Mouse (Mus musculus) hindbrain, embryonic 14.5 days (tissue): ENCODE measurements around the gene Abhd14b. TPM values are rescaled to one million over a fixed set of nuclear protein-coding genes. Genes with fewer than 3 reads are reported as not detected.
"Not testable (repeated sequence)": the region's sequence is repeated elsewhere in the genome, so short reads cannot be mapped to it uniquely, and the experiment has no call there.

ENCODE experiments used
- ATAC-seq: fragments of 200-750 bp; cut with Nextera tagmentation; 2 replicates; pipeline ENCODE4 v1.8.0; 2017; ENCODE audit warnings: moderate number of reproducible peaks, mild to moderate bottlenecking, moderate TSS enrichment, moderate library complexity; ENCODE audit not compliant: low FRiP score
- DNase-seq: peaks from one replicate; pipeline ENCODE4 v3.0.0-alpha.2; 2015; ENCODE audit warnings: low spot score
- H3K27ac ChIP-seq: fragments of 300-500 bp; sonication (generic); 2 replicates; pipeline ENCODE4 v1.5.1; 2014; ENCODE audit warnings: mild to moderate bottlenecking, moderate library complexity
- H3K27me3 ChIP-seq: fragments of 300-500 bp; sonication (generic); 2 replicates; pipeline ENCODE4 v1.6.1; 2014; ENCODE audit warnings: mild to moderate bottlenecking, low read length, mixed read lengths; ENCODE audit not compliant: control insufficient read depth, insufficient read depth
- H3K36me3 ChIP-seq: fragments of 300-500 bp; sonication (generic); replicated peaks from 2 replicates; pipeline ENCODE4 v1.6.1; 2014; ENCODE audit not compliant: control insufficient read depth, insufficient read depth
- H3K4me1 ChIP-seq: fragments of 300-500 bp; sonication (generic); replicated peaks from 2 replicates; pipeline ENCODE4 v1.6.1; 2014; ENCODE audit warnings: antibody characterized with exemption, low read length, mixed read lengths; ENCODE audit not compliant: control insufficient read depth, insufficient read depth
- H3K4me2 ChIP-seq: fragments of 300-500 bp; sonication (generic); replicated peaks from 2 replicates; pipeline ENCODE4 v1.6.1; 2014; ENCODE audit warnings: mild to moderate bottlenecking, moderate library complexity
- H3K4me3 ChIP-seq: fragments of 300-500 bp; sonication (generic); replicated peaks from 2 replicates; pipeline ENCODE4 v1.5.1; 2014; ENCODE audit warnings: mild to moderate bottlenecking, low read length
- H3K9ac ChIP-seq: fragments of 300-500 bp; sonication (generic); 2 replicates; pipeline ENCODE4 v1.6.1; 2014
- H3K9me3 ChIP-seq: fragments of 300-500 bp; sonication (generic); 2 replicates; pipeline ENCODE4 v1.6.1; 2016; ENCODE audit warnings: low read length; ENCODE audit not compliant: control insufficient read depth
- WGBS: fragments of 180-500 bp; shearing (Covaris S2); extraction: QIAGEN DNeasy Blood & Tissue Kit; methylation state at CpG from one replicate; pipeline ENCODE4 v1.1.7; 2014; 5-methylcytosine and 5-hydroxymethylcytosine counted together
- polyA plus RNA-seq: library from polyadenylated mRNA; unstranded; fragments of >200 nt; fragmentation: Nextera tagmentation; extraction: Ambion mirVana; gene quantifications from 2 replicates; pipeline ENCODE4 v1.2.1, GENCODE M21; 2014

Gene Abhd14b
- polyA plus RNA-seq, 1 experiment from 2014 or later, result 8.2 TPM

DNA sequence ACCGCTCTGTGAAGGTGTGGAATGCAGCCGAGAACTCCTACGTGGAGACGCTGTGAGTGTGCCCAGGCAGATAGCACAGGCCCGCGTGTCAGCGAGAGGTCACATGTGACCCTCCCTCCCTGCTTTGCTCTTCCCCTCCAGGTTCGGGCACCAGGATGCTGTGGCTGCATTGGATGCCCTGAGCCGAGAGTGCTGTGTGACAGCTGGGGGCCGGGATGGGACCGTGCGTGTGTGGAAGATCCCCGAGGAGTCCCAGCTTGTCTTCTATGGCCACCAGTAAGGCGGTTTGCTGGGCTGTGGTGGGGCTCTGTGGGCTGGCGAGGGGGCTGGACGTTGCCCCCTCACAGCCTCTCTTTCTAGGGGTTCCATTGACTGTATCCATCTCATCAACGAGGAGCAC, 36.3 kb downstream of the Abhd14b start:
- Histone ChIP-seq H3K4me1 (peaks cover under 1% of the 10 kb centered on the region; the same call in 1 of the 2 replicates), H3K27ac (no peak overlapping the region), H3K4me2 (no peak overlapping the region), H3K36me3 (peaks cover 51% of the 10 kb centered on the region), H3K9ac (no peak overlapping the region), H3K4me3 (no peak overlapping the region), H3K9me3 (no peaks in the 10 kb centered on the region), H3K27me3 (no peaks in the 10 kb centered on the region)
- ATAC-seq (no peak), DNase-seq (no peak)
- WGBS, result 94% methylated on average over 17 of the region's 17 CpGs

DNA sequence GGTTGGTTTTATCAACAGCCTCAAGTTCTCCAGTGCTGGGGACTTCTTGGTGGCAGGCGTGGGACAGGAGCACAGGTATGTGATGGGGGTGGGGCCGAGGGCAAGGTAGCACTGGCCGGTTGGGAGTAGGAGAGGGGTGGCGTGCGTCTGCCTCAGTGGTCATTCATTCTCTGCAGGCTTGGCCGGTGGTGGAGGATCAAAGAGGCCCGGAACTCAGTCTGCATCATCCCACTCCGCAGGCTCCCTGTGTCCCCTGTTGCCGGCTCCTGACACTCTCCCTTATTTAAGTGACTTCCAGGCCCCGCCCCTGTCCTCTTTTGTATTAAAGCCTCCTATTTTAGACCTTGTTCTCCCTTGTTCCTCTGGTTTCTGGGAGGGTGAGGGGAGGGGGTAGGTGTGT, 37.8 kb downstream of the Abhd14b start:
- 80% methylated on average over 10 of the region's 10 CpGs for WGBS
- H3K4me2 ChIP-seq, result no peak overlapping the region
- H3K36me3 ChIP-seq, result peaks cover 51% of the 10 kb centered on the region
- no peaks in the 10 kb centered on the region for H3K9me3 ChIP-seq
- H3K9ac ChIP-seq, result no peak overlapping the region
- DNase-seq (no peak), ATAC-seq (no peak)
- no peak overlapping the region for H3K4me3 ChIP-seq
- H3K27ac ChIP-seq, result no peak overlapping the region
- no peaks in the 10 kb centered on the region for H3K4me1 ChIP-seq
- no peaks in the 10 kb centered on the region for H3K27me3 ChIP-seq

DNA sequence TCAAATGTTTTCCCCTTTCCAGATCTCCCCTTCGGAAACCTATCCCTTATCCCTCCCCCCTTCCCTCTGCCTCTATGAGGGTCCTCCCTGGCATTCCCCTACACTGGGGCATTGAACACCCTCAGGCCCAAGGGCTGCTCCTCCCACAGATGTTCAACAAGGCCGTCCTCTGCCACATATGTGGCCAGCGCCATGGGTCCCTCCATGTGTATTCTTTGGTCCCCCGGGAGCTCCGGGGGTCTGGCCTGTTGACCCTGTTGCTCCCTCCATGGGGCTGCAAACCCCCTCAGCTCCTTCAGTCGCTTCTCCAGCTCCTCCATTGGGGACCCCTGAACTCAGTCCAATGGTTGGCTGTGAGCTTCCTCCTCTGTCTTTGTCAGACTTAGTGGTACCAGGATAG, 40.3 kb downstream of the Abhd14b start:
- not testable (repeated sequence) for H3K4me3 ChIP-seq

DNA sequence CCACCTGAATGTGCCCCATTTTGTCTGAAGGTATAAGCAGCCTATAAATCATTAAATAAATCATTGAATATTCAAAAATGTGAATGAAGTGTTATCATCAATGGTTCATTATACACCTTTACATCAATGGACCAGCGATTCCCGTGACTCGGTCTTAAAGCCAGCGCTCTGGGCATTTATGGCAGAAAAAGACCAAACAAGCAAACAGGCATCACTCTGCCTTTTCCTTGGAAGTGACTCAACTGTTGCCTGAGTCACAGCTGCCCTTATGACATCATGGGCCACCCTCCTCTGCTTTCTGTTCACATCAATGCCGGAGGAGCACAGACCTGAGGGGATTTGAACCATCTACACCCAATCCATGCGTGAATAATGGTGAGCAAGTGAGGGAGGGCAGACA, 52.4 kb downstream of the Abhd14b start, which contains the start of gene Iqcf1:
Gene Iqcf1, plus strand, starts transcription at position 301 of the 400 bp plus-strand sequence.
- ATAC-seq (no peak), DNase-seq (no peak)
- Histone ChIP-seq H3K27me3 (no peaks in the 10 kb centered on the region), H3K36me3 (no peaks in the 10 kb centered on the region), H3K4me2 (no peak within 1 kb of the TSS), H3K27ac (no peak within 1 kb of the TSS), H3K4me3 (no peak within 1 kb of the TSS), H3K9me3 (no peaks in the 10 kb centered on the region), H3K4me1 (no peaks in the 10 kb centered on the region), H3K9ac (no peak within 1 kb of the TSS)
- WGBS, result 93% methylated on average over 6 of the region's 6 CpGs

More for the DNA sequence above, 40.3 kb downstream of the Abhd14b start:
- not testable (repeated sequence) for H3K4me2 ChIP-seq, DNase-seq, H3K27me3 ChIP-seq, H3K4me1 ChIP-seq, ATAC-seq, H3K9me3 ChIP-seq, H3K9ac ChIP-seq, H3K27ac ChIP-seq
- peaks cover 37% of the 10 kb centered on the region for H3K36me3 ChIP-seq
- 86% methylated on average over 6 of the region's 6 CpGs for WGBS

DNA sequence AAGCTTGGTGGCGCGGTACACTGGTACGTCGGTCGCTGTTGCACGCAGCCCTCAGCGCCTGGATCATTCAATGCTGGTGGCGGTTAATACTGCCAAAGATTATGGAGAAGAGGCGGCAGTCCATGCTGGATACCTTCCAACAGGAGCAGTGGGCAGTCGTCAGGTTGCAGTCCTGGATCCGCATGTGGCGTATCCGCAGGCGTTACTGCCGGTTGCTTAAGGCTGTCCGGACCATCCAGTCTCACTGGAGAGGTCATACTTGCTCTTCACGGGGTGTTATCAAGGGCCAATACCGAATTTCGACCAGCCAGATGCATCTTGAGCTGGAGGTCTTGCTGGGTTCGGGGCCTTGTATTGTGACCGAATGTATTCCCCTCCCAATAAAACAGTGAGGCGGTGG, 54.6 kb downstream of the Abhd14b start:
- Histone ChIP-seq H3K4me3 (no peak overlapping the region), H3K27ac (no peak overlapping the region), H3K4me2 (no peak overlapping the region), H3K36me3 (no peaks in the 10 kb centered on the region), H3K9me3 (no peaks in the 10 kb centered on the region), H3K4me1 (no peaks in the 10 kb centered on the region), H3K9ac (no peak overlapping the region), H3K27me3 (no peaks in the 10 kb centered on the region)
- ATAC-seq (no peak), DNase-seq (no peak)
- WGBS, result 89% methylated on average over 22 of the region's 22 CpGs

Other genes starting within 250 kb of the Abhd14b start
- gene Ppm1m, start 247.7 kb upstream of the Abhd14b start, polyA plus RNA-seq, result 13.0 and 13.4 TPM in 2 replicates
- gene Twf2, start 244.4 kb upstream of the Abhd14b start, polyA plus RNA-seq, result 49.6 and 52.9 TPM in 2 replicates
- gene Tlr9, start 224.9 kb upstream of the Abhd14b start, polyA plus RNA-seq, result 0.12 TPM in 1 of 2 replicates, not detected in the other
- 99.0 and 99.7 TPM in 2 replicates for gene Alas1, start 198.8 kb upstream of the Abhd14b start, polyA plus RNA-seq
- 6.3 and 7.3 TPM in 2 replicates for gene Poc1a, start 166.4 kb upstream of the Abhd14b start, polyA plus RNA-seq
- 17.9 and 19.3 TPM in 2 replicates for gene Dusp7, start 78.8 kb upstream of the Abhd14b start, polyA plus RNA-seq
- gene Rpl29, start 18.0 kb upstream of the Abhd14b start, polyA plus RNA-seq, result 650 and 781 TPM in 2 replicates
- gene Acy1, start 9.1 kb upstream of the Abhd14b start, polyA plus RNA-seq, result 22.4 and 23.5 TPM in 2 replicates
- gene Abhd14a, start 219 bp downstream of the Abhd14b start, polyA plus RNA-seq, result 57.7 and 69.8 TPM in 2 replicates
- gene Pcbp4, start 5.8 kb downstream of the Abhd14b start, polyA plus RNA-seq, result 183 and 186 TPM in 2 replicates
- 0.87 and 1.0 TPM in 2 replicates for gene Gpr62, start 18.5 kb downstream of the Abhd14b start, polyA plus RNA-seq
- 34.5 and 35.7 TPM in 2 replicates for gene Rrp9, start 28.5 kb downstream of the Abhd14b start, polyA plus RNA-seq
- gene Parp3, start 29.5 kb downstream of the Abhd14b start, polyA plus RNA-seq, result 0.52 and 0.91 TPM in 2 replicates
- gene Iqcf1, start 52.5 kb downstream of the Abhd14b start, polyA plus RNA-seq, result not detected in 2 replicates
- gene Iqcf5, start 67.1 kb downstream of the Abhd14b start, polyA plus RNA-seq, result not detected in 2 replicates
- not detected in 2 replicates for gene Iqcf3, start 114.2 kb downstream of the Abhd14b start, polyA plus RNA-seq
- not detected in 2 replicates for gene Iqcf4, start 123.5 kb downstream of the Abhd14b start, polyA plus RNA-seq
- gene Iqcf6, start 179.1 kb downstream of the Abhd14b start, polyA plus RNA-seq, result not detected in 2 replicates
- gene Grm2, start 208.6 kb downstream of the Abhd14b start, polyA plus RNA-seq, result 8.3 and 9.0 TPM in 2 replicates
- 65.7 and 77.9 TPM in 2 replicates for gene Tex264, start 238.5 kb downstream of the Abhd14b start, polyA plus RNA-seq